Mouse (Mus musculus) ovary, adult 18-20 months (tissue): Measurements from ENCODE around the gene Samd4b.

ENCODE experiments used
- DNase-seq: peaks from one replicate; pipeline ENCODE4 v3.0.0; 2022; ENCODE audit warnings: low spot score, mixed read lengths

Samd4b gene

GRCm38 (mm10) chr7:28495426-28495825 lies 102.5 kb downstream of the Samd4b start:
- DNase-seq = no peak

DNA sequence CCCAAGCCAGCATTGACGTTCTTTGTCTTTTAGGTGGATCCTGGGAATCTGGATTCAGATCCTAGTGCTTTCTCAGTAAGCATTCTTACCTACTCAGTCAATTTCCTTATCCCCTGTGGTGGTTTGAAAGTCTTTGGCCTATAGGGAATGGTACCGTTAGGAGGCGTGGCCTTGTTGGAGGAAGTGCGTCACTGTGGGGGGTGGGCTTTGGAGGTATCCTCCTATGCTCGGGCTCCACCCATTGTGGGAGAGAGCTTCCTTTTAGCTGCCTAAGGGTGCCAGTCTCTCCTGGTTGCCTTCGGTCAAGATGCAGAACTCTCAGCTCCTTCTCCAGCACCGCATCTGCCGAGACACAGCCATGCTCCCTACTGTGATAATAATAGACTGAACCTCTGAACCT lies 105.6 kb downstream of the Samd4b start:
- DNase-seq = no peak

DNA sequence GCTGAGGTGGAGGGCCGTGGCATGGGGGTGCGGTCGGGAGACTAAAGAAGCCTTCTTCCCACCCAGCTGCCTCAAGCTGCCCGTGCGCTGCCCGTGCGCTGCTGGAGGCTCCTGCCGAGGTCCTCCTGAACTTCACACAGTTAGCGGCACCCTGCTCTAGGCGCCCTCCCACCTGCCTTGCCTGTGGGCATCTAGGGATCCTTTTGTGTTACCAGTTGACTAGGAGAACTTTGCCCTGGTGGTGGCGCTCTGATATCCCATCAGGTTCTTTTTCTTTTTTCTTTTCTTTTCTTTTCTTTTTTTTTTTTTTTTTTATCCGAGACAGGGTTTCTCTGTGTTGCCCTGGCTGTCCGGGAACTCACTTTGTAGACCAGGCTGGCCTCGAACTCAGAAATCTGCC lies 107.0 kb downstream of the Samd4b start:
- no peak for DNase-seq

DNA sequence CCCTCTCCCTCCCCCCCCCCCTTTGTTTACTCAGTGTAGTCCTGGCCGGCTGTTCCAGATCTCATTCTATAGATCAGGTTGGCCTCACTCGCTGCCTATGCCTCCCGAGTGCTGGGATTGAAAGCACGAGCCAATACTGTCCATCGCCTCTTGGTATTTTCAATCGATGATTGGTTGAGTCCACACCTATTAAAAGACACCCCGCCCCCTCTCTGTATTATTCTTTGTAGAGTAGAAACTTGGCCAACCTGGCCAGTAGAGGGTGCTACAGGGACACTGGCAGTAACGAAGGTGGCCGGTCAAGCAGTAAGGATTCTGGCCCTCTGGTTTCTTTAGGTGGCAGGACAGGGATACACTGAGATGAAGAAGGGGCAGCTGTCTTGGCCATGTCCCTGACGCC lies 107.5 kb downstream of the Samd4b start:
- DNase-seq = no peak

DNA sequence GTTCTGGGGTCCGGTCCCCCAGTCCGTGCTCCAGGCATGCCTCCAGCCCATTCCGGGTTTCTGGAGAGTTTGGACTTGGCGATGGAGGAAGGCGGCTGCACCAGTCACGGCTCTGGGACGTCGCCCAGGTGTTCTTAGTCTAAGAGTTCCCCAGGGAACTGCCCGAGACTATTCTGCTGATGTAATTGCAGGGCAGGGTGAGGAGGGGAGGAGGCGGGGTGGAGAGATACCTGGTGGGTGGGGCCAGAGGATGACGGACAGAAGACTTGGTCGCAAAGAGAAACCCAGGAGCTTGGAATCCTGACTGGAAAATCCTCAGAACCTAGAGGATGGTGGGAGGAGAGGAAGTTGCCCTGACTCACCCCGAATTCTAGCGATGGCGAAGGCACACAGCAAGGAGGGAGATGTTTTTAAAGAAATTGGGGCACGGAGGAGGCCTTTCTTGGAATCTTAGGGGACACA lies 109.9 kb downstream of the Samd4b start:
- DNase-seq = no peak

GRCm38 (mm10) chr7:28484192-28484591 lies 113.8 kb downstream of the Samd4b start:
- no peak for DNase-seq

- no peak for DNase-seq
Measured at GRCm38 (mm10) chr7:28482854-28483253, 115.1 kb downstream of the Samd4b start.

- DNase-seq = no peak
Measured at GRCm38 (mm10) chr7:28478854-28479253, 119.1 kb downstream of the Samd4b start.

GRCm38 (mm10) chr7:28477363-28477762 lies 120.6 kb downstream of the Samd4b start:
- DNase-seq = no peak

GRCm38 (mm10) chr7:28476191-28476590 lies 121.8 kb downstream of the Samd4b start:
- DNase-seq = no peak

- peak; percentile 33 for DNase-seq
Measured at GRCm38 (mm10) chr7:28467213-28467751, 130.7 kb downstream of the Samd4b start.

GRCm38 (mm10) chr7:28466721-28467212 lies 131.2 kb downstream of the Samd4b start:
- DNase-seq = no peak

GRCm38 (mm10) chr7:28464416-28465212 lies 133.3 kb downstream of the Samd4b start:
- peak; percentile 41 for DNase-seq

- no peak for DNase-seq
Measured at GRCm38 (mm10) chr7:28462769-28463168, 135.2 kb downstream of the Samd4b start.

DNA sequence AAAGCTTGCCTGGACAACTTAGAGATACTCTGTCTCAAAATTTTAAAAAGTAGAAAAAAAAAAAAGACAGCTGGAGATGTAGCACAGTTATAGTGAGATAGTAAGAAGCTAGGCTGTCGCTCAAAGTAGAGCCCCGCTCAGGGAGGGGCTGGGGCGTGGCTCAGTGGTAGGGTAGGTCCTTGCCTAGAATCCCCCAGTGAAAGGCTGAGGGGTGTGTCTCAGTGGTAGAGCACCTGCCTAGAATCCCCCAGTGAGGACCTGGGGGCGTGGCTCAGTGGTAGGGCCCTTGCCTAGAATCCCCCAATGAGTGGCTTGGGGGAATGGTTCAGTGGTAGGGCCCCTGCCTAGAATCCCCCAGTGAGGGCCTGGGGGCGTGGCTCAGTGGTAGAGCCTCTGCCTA lies 137.6 kb downstream of the Samd4b start:
- DNase-seq = no peak

DNA sequence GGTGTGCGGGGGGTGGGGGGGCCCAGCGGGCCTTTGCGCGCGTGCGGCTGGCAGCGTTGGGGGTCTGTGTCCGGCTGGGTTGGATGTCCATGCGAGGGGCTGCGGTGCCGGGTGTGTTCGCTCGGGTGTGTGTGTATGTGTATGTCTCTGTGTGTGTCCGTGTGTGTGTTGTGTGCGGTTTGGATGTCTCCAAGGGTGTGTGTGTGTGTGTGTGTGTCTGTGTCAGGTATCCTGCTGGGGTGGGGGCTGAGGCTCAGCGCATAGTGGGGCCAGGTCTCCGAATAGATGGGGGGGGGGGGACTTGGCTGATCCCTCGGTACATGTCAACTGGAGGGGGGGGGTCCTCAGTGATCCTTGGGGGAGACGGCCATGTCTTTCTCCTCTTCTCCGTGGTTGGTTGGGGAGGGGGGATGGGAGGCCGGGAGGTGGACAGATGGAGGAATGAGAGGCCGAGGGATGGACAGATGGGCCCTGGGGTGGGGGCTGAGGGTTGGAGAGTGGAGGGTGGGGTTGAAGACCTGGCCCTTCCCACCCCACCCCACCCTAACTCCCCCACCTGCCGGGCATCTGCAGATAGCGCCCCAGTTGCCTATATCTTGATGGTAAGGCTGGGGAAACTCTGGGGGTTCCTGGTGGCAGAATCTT lies 145.5 kb downstream of the Samd4b start:
- DNase-seq = no peak

GRCm38 (mm10) chr7:28451531-28452360 lies 146.2 kb downstream of the Samd4b start, which contains the start of gene Lrfn1:
Gene Lrfn1, plus strand, starts transcription at chr7:28451980.
- DNase-seq = no peak

DNA sequence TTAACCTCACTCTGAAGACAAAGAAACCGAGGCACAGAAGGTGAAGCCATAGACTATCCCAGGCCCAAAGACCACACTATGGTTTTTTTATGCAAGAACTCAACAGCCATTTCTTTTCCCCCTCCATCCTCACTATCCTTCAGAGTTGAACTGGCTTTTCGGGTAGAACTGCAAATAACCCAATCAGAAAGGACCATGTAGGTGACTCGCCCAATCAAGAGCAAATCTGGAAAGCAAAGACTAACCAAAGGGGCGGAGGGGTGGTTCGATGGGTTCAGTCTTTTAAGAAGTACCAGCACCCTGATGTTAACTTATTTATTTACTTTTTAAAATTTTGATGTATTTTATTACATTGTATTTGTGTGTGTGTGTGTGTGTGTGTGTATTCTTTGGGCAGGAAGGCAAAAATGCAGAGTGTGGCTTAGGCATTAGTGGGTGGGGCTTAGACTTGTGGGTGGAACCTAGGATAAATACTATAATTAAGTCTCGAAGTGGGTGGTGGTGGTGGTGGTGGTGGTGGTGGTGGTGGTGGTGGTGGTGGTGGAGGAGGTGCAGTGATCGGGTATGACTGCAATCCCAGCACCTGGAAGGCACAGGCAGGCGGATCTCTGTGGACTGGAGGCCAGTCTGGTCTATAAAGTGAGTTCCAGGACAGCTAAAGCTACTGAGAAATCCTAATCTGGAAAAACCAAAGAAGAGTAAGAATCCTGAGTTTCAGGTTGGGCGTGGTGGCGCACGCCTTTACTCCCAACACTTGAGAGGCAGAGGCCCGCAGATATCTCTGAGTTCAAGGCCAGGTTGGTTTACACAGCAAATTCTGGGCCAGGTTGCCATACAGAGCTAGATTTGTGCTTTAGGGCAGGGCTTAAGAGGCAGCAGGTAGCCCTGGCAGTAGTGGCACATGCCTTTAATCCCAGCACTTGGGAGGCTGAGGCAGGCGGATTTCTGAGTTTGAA lies 149.8 kb downstream of the Samd4b start:
- DNase-seq = no peak

- DNase-seq = no peak
Measured at GRCm38 (mm10) chr7:28447101-28447830, 150.7 kb downstream of the Samd4b start.

GRCm38 (mm10) chr7:28446446-28446845 lies 151.5 kb downstream of the Samd4b start:
- no peak for DNase-seq
